Mouse (Mus musculus) 416B (cell line): ENCODE data around the gene Tnfaip3.
A peak's percentile ranks its signal among the peaks of the same experiment; 100 is the strongest.

Experiments
- DNase-seq: peaks from one replicate; pipeline ENCODE4 v3.0.0; 2011; ENCODE audit warnings: low read depth

Gene Tnfaip3

GRCm38 (mm10) chr10:18964856-18965255, 50.6 kb downstream of the Tnfaip3 start:
- DNase-seq, result peak; percentile 77

DNA sequence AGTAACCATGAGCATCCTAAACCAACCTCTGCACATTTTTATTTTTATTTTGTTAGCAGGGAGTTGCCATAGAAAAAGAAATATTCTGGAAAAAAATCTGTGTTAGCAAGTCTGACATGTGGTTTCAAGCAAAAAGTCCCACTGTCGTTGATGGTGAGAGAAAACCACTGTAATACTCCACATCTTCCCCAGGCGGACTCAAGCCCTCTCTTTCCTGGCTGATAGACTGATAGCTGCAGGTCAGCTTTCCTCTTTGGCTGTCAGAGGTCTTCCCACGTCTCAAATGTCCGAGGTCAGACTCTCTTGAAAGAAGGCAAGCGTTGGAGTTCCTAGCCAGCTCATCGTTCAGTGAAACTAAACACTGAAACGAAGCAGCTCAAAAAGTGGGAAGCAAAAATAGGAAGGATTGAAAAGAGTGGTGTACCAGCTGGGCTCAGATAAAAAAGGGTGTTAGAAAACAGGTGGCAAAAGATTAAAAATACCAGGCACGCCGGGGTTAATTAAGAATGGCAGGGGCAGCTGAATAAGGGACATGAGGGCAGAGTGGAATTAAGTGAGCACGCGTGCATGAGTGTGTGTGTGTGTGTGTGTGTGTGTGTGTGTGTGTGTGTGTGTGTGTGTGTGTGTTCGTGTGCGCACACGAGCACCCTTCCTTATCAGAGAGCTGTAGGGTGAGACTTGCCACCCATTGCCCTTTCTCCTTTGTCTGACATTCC, 55.5 kb downstream of the Tnfaip3 start:
- DNase-seq, result peak; percentile 32

DNA sequence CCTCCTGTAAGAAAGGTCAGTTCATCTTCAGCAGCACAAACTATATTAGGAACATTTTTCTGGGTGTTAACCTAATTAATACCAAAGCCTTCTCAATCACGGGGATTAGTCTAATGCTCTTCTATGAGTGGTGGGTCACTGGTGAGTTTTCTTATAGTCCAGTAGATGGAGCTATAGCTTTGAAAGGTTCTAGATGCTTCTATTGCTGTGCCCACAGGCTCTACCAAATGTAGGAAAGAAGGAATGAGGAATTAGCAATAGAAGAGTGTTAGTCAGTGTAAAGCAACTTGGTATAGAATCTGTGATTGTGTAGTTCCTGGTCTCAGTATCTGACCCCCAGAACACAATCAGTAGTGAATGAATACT, 61.8 kb downstream of the Tnfaip3 start:
- DNase-seq, result peak; percentile 71

GRCm38 (mm10) chr10:18953011-18953705, 62.3 kb downstream of the Tnfaip3 start:
- DNase-seq, result no peak
